Mouse (Mus musculus) liver, embryonic 14.5 days (tissue): ENCODE data around the gene Mef2a. TPM values are rescaled to one million over a fixed set of nuclear protein-coding genes. Genes with fewer than 3 reads are reported as not detected.

Experiments
- ATAC-seq: fragments of 200-750 bp; cut with Nextera tagmentation; 2 replicates; pipeline ENCODE4 v1.8.0; 2017; ENCODE audit warnings: moderate number of reproducible peaks, mild to moderate bottlenecking, moderate library complexity; ENCODE audit not compliant: insufficient read depth
- DNase-seq, 3 experiments: peaks; one replicate each; pipeline ENCODE4 v3.0.0-alpha.2; 2012 to 2013; ENCODE audit warnings: low read depth in 3 of 3, low spot score in 3 of 3
- H3K27ac ChIP-seq: fragments of 300-500 bp; sonication (generic); 2 replicates; pipeline ENCODE4 v1.5.1; 2014; ENCODE audit warnings: moderate library complexity, mild to moderate bottlenecking, control low read depth, inconsistent platforms
- H3K27me3 ChIP-seq: fragments of 300-500 bp; sonication (generic); 2 replicates; pipeline ENCODE4 v1.6.1; 2014; ENCODE audit warnings: mild to moderate bottlenecking, low read length, moderate library complexity; ENCODE audit not compliant: control insufficient read depth, insufficient read depth
- H3K36me3 ChIP-seq: fragments of 300-500 bp; sonication (generic); replicated peaks from 2 replicates; pipeline ENCODE4 v1.6.1; 2014; ENCODE audit warnings: low read depth; ENCODE audit not compliant: control insufficient read depth, insufficient read depth
- H3K4me1 ChIP-seq, 2 experiments: fragments of 200-500 bp in 1 of 2; fragments of 300-500 bp in 1 of 2; sonication (generic) in 1 of 2; replicated peaks; 2 replicates each; pipeline ENCODE4 v1.6.1; 2012 to 2014; ENCODE audit warnings: antibody characterized with exemption in 1 of 2, inconsistent platforms in 1 of 2, low read length in 1 of 2; ENCODE audit not compliant: control insufficient read depth in 2 of 2, insufficient read depth in 2 of 2
- H3K4me2 ChIP-seq: fragments of 300-500 bp; sonication (generic); 2 replicates; pipeline ENCODE4 v1.6.1; 2014; ENCODE audit warnings: low read depth, mild to moderate bottlenecking, control low read depth, moderate library complexity
- H3K4me3 ChIP-seq, 2 experiments: fragments of 200-500 bp in 1 of 2; fragments of 300-500 bp in 1 of 2; sonication (generic) in 1 of 2; 2 replicates each; pipeline ENCODE4 v1.5.1; 2012 to 2014; ENCODE audit warnings: low read depth in 2 of 2, low read length in 2 of 2, mild to moderate bottlenecking in 2 of 2, control low read depth in 1 of 2, inconsistent platforms in 1 of 2, moderate library complexity in 1 of 2; ENCODE audit not compliant: insufficient read depth in 1 of 2
- H3K9ac ChIP-seq: fragments of 300-500 bp; sonication (generic); replicated peaks from 2 replicates; pipeline ENCODE4 v1.6.1; 2014; ENCODE audit warnings: mild to moderate bottlenecking, control low read depth, moderate library complexity
- H3K9me3 ChIP-seq: fragments of 300-500 bp; sonication (generic); 2 replicates; pipeline ENCODE4 v1.6.1; 2016; ENCODE audit warnings: low read length, mixed read lengths; ENCODE audit not compliant: control insufficient read depth
- CTCF ChIP-seq: IDR thresholded peaks from 2 replicates; pipeline ENCODE4 v1.5.1; 2016; ENCODE audit warnings: antibody characterized with exemption, low read depth, control low read depth
- EP300 ChIP-seq: IDR thresholded peaks from 2 replicates; pipeline ENCODE4 v1.6.1; 2016; ENCODE audit warnings: antibody characterized with exemption, low read depth
- WGBS: fragments of 180-500 bp; shearing (Covaris S2); extraction: QIAGEN DNeasy Blood & Tissue Kit; methylation state at CpG from one replicate; pipeline ENCODE4 v1.1.7; 2014; ENCODE audit not compliant: insufficient replicate concordance; 5-methylcytosine and 5-hydroxymethylcytosine counted together
- polyA plus RNA-seq, 2 experiments: library from polyadenylated mRNA; depleted of rRNA in 1 of 2; stranded (reverse) in 1 of 2; unstranded in 1 of 2; fragments of >200 nt; fragmentation: Nextera tagmentation in 1 of 2; extraction: Ambion mirVana in 1 of 2; gene quantifications; 2 replicates each; pipeline versions ENCODE4 v1.2.1 to v1.2.3; 2012 to 2014

Gene Mef2a
- polyA plus RNA-seq, 2 experiments: 5.2 to 8.6 TPM

DNA sequence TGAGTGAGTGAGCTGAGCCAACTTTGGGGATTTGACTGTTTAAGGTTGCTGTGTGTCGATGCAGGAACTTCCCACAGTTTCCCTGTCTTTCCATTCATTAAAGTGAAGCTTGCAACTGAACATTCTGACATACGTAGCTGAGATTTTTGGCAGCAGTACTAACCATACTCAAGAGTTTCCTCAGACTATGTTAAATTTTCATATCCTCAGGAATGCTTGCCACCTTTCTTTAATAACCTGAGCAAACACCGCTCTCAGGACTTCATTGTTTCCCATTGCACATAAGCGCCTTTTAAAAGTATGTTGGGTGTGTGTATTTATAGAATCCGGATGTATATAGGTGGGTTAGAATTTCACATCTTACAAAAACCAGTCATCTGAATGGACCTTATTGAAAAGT lies 45.5 kb upstream of the Mef2a start:
- Histone ChIP-seq H3K27ac (no peak overlapping the region), H3K4me2 (no peak overlapping the region), H3K9ac (no peak overlapping the region), H3K27me3 (no peaks in the 10 kb centered on the region), H3K4me1 (peaks cover 0 to 11% of the 10 kb centered on the region in 2 experiments; a peak in 2 of 4 replicates), H3K9me3 (no peaks in the 10 kb centered on the region), H3K4me3 (no peak overlapping the region), H3K36me3 (no peaks in the 10 kb centered on the region)
- ATAC-seq (no peak), DNase-seq (no peak)
- 76% methylated on average over 5 of the region's 5 CpGs for WGBS
- no peak for TF ChIP-seq CTCF
- no peak for TF ChIP-seq EP300

- H3K27me3 ChIP-seq: no peaks in the 10 kb centered on the region
- no peaks in the 10 kb centered on the region for H3K36me3 ChIP-seq
- ATAC-seq (no peak), DNase-seq (no peak)
- 53% methylated on average over 8 of the region's 8 CpGs for WGBS
- no peak overlapping the region for H3K4me3 ChIP-seq
- TF ChIP-seq CTCF: no peak
- TF ChIP-seq EP300: no peak
- H3K4me1 ChIP-seq: no peaks in the 10 kb centered on the region
- H3K9ac ChIP-seq: no peak overlapping the region
- H3K9me3 ChIP-seq: no peaks in the 10 kb centered on the region
- H3K27ac ChIP-seq: no peak overlapping the region
- no peak overlapping the region for H3K4me2 ChIP-seq
Measured at GRCm38 (mm10) chr7:67414766-67415165, 42.1 kb upstream of the Mef2a start.

- 69% methylated on average over 10 of the region's 10 CpGs for WGBS
- Histone ChIP-seq H3K9ac (no peak overlapping the region), H3K9me3 (no peaks in the 10 kb centered on the region), H3K27ac (no peak overlapping the region), H3K4me3 (no peak overlapping the region), H3K4me2 (no peak overlapping the region), H3K27me3 (no peaks in the 10 kb centered on the region), H3K36me3 (no peaks in the 10 kb centered on the region), H3K4me1 (no peaks in the 10 kb centered on the region)
- ATAC-seq (no peak), DNase-seq (no peak)
- TF ChIP-seq CTCF (no peak), EP300 (no peak)
Measured at GRCm38 (mm10) chr7:67412686-67413085, 40.0 kb upstream of the Mef2a start.

- Histone ChIP-seq H3K9me3 (no peaks in the 10 kb centered on the region), H3K36me3 (no peaks in the 10 kb centered on the region), H3K4me2 (no peak overlapping the region), H3K4me3 (no peak overlapping the region), H3K27ac (no peak overlapping the region), H3K9ac (no peak overlapping the region), H3K27me3 (no peaks in the 10 kb centered on the region), H3K4me1 (no peaks in the 10 kb centered on the region)
- TF ChIP-seq CTCF: no peak
- TF ChIP-seq EP300: no peak
- 46% methylated on average over 2 of the region's 2 CpGs for WGBS
- ATAC-seq (no peak), DNase-seq (no peak)
Measured at GRCm38 (mm10) chr7:67407019-67407418, 34.4 kb upstream of the Mef2a start.

- Histone ChIP-seq H3K4me3 (no peak overlapping the region), H3K27me3 (no peaks in the 10 kb centered on the region), H3K36me3 (no peaks in the 10 kb centered on the region), H3K4me1 (no peaks in the 10 kb centered on the region), H3K27ac (no peak overlapping the region), H3K9me3 (no peaks in the 10 kb centered on the region), H3K4me2 (no peak overlapping the region), H3K9ac (no peak overlapping the region)
- ATAC-seq: no peak
- TF ChIP-seq CTCF (no peak), EP300 (no peak)
- no peak for DNase-seq
- 64% methylated on average over 2 of the region's 2 CpGs for WGBS
Measured at GRCm38 (mm10) chr7:67404176-67404575, 31.5 kb upstream of the Mef2a start.
